Mouse (Mus musculus) cerebellum, adult 2 months (tissue): ENCODE measurements around the gene Ltb4r1. TPM values are rescaled to one million over a fixed set of nuclear protein-coding genes. Genes with fewer than 3 reads are reported as not detected.

Experiments
- DNase-seq, 2 experiments: peaks; one replicate each; pipeline ENCODE4 v3.0.0; 2021
- H3K27ac ChIP-seq: fragments of 200-500 bp; 2 replicates; pipeline ENCODE4 v1.5.1; 2012; ENCODE audit warnings: low read length, control low read depth, inconsistent platforms; ENCODE audit not compliant: insufficient read depth
- H3K27me3 ChIP-seq: fragments of 200-500 bp; 2 replicates; pipeline ENCODE4 v1.6.1; 2012; ENCODE audit warnings: inconsistent platforms, mild to moderate bottlenecking, low read length, moderate library complexity; ENCODE audit not compliant: control insufficient read depth, insufficient read depth
- H3K4me1 ChIP-seq: fragments of 200-500 bp; 2 replicates; pipeline ENCODE4 v1.6.1; 2011; ENCODE audit warnings: low read length; ENCODE audit not compliant: control insufficient read depth, insufficient read depth
- H3K4me3 ChIP-seq: fragments of 200-500 bp; replicated peaks from 2 replicates; pipeline ENCODE3; 2011; ENCODE audit warnings: mild to moderate bottlenecking, low read depth, low read length, control low read depth; ENCODE audit not compliant: insufficient read depth
- CTCF ChIP-seq: fragments of 200-500 bp; IDR thresholded peaks from 2 replicates; pipeline ENCODE4 v1.5.1; 2011; ENCODE audit warnings: low read depth, mild to moderate bottlenecking, control low read depth, low read length, moderate library complexity, borderline replicate concordance; ENCODE audit not compliant: insufficient read depth
- POLR2A ChIP-seq: fragments of 200-500 bp; IDR thresholded peaks from 2 replicates; pipeline ENCODE4 v1.6.1; 2011; ENCODE audit warnings: low read length, control low read depth, borderline replicate concordance; ENCODE audit not compliant: insufficient read depth
- WGBS: fragments of 180-500 bp; shearing (Covaris S2); methylation state at CpG from one replicate; pipeline ENCODE4 v1.1.7; 2018; 5-methylcytosine and 5-hydroxymethylcytosine counted together
- polyA plus RNA-seq: library from polyadenylated mRNA; depleted of rRNA; stranded (reverse); fragments of >200 nt; gene quantifications from 2 replicates; pipeline ENCODE4 v1.2.3, GENCODE M21; 2012

Ltb4r1 gene
- polyA plus RNA-seq, 1 experiment: 0.36 TPM

DNA sequence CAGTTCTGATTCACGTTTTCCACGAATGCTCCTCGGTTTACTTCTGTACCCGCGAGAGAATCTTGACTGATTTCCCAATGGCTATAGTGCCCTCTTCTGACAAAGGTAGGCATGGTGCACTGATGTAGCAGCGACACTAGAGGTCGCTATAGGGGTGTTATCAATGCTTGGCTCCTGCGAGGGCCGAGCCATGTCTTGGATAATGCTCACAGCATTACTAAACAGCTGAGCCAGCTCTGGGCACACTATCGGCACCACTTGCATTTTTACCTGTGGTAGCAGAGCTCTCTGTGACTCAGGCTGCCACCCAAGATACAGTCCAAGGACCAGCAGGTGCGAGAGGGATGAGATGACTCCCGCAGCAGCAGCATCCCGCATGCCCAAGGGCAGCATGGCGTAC, 15.5 kb downstream of the Ltb4r1 start:
- H3K27ac ChIP-seq: no peak overlapping the region
- peak overlapping the region; percentile 11 for H3K4me3 ChIP-seq
- H3K27me3 ChIP-seq: no peaks in the 10 kb centered on the region; the same call in 1 of the 2 replicates
- no peaks in the 10 kb centered on the region for H3K4me1 ChIP-seq
- DNase-seq: peak; percentile 60 to 71
- WGBS: 13% methylated on average over 14 of the region's 14 CpGs
- TF ChIP-seq POLR2A (no peak), CTCF (peak; percentile 93)

DNA sequence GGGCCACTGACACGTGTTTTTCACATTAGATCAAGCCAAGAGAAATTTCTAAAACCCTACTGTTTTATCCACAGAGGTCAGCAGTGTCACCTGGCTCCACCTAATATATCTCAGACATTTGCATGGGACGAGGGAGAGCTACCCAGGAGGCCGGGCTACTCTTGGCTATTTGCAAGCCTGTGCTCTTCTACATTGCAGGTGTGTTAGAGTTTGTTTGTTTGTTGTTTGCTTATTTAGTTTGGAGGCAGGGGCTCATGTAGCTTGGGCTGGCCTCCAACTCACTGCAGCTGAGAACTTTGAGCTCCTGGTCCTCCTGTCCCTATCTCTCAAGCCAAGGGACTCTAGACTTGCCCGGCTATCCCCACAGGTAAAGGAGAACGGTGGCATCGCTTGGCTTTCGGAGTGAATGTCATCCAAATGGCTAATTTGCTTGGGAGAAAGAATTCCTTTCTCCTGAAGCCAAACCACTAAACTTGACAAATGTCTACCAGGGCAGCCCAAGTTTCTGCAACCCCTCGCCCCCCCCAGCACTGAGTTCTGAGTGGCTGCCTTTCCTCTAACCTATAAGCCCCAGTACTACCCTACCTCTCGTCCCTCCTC, 16.7 kb downstream of the Ltb4r1 start:
- whole genome bisulfite sequencing: 62% methylated on average over 9 of the region's 9 CpGs
- Histone ChIP-seq H3K4me1 (no peaks in the 10 kb centered on the region), H3K27ac (no peak overlapping the region), H3K4me3 (no peak overlapping the region), H3K27me3 (no peaks in the 10 kb centered on the region; the same call in 1 of the 2 replicates)
- TF ChIP-seq POLR2A: no peak
- TF ChIP-seq CTCF: no peak
- peak; percentile 0 to 4 for DNase-seq

GRCm38 (mm10) chr14:55783171-55783957, 17.6 kb downstream of the Ltb4r1 start:
- DNase-seq: peak in 1 of 2 experiments; percentile 0
- 1% methylated on average over 31 of the region's 31 CpGs for WGBS
- H3K4me1 ChIP-seq: no peaks in the 10 kb centered on the region
- no peak overlapping the region for H3K4me3 ChIP-seq
- H3K27ac ChIP-seq: no peak overlapping the region
- TF ChIP-seq CTCF (no peak), POLR2A (no peak)
- H3K27me3 ChIP-seq: no peaks in the 10 kb centered on the region; the same call in 1 of the 2 replicates

- Histone ChIP-seq H3K4me1 (no peaks in the 10 kb centered on the region), H3K4me3 (no peak within 1 kb of the TSS), H3K27me3 (no peaks in the 10 kb centered on the region; the same call in 1 of the 2 replicates), H3K27ac (no peak within 1 kb of the TSS)
- TF ChIP-seq CTCF (no peak), POLR2A (no peak)
- 8% methylated on average over 13 of the region's 13 CpGs for WGBS
- DNase-seq: peak in 1 of 2 experiments; percentile 0
Observed at GRCm38 (mm10) chr14:55783958-55784235, 18.1 kb downstream of the Ltb4r1 start, which contains the start of gene Adcy4. TSS of gene Adcy4 (minus strand) at chr14:55784095.

DNA sequence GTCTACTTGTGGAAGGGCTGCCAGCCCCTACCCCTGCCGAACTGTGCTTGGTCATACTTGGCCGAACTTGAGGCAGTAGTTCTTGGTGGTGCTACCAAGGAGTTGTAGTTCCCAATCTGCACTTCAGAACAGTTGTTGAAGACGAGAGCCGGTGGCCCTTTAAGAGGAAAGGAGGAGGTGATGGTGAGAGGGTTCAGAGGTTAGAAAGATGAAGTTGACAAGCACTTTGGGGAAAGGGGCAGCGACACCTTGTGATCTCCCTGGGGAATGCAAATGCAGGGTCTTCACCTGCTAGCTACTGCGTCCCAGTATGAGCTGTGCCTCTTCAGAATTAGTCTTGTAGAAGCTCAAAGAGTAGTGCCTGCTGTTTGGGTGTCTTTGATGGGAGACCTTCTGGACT, 19.4 kb downstream of the Ltb4r1 start:
- TF ChIP-seq CTCF (no peak), POLR2A (no peak)
- Histone ChIP-seq H3K27ac (no peak overlapping the region), H3K4me1 (no peaks in the 10 kb centered on the region), H3K4me3 (no peak overlapping the region), H3K27me3 (no peaks in the 10 kb centered on the region; the same call in 1 of the 2 replicates)
- DNase-seq: peak in 1 of 2 experiments; percentile 0
- 24% methylated on average over 6 of the region's 6 CpGs for WGBS

DNA sequence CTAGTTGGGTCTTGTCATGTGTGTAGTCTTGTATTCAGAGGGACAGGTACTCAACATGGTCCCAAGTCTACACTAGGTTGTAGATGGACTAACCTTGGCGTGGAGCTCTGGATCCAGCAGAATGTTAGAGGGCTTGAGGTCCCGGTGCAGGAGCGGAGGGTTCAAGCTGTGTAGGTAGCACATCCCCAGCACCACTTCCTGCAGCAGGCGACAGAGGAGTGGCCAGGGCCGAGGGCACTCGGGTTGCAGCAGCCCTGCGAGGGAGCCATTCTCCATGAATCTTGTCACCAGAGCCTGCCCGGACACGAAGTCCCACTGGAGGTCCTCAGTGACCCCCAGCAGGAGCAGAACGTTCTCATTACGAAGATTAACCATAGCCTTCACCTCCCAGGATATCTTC, 22.0 kb downstream of the Ltb4r1 start:
- no peak overlapping the region for H3K4me3 ChIP-seq
- H3K27ac ChIP-seq: no peak overlapping the region
- WGBS: 42% methylated on average over 11 of the region's 11 CpGs
- no peak for DNase-seq
- no peaks in the 10 kb centered on the region; the same call in 1 of the 2 replicates for H3K27me3 ChIP-seq
- H3K4me1 ChIP-seq: no peaks in the 10 kb centered on the region
- TF ChIP-seq POLR2A: no peak
- no peak for TF ChIP-seq CTCF

DNA sequence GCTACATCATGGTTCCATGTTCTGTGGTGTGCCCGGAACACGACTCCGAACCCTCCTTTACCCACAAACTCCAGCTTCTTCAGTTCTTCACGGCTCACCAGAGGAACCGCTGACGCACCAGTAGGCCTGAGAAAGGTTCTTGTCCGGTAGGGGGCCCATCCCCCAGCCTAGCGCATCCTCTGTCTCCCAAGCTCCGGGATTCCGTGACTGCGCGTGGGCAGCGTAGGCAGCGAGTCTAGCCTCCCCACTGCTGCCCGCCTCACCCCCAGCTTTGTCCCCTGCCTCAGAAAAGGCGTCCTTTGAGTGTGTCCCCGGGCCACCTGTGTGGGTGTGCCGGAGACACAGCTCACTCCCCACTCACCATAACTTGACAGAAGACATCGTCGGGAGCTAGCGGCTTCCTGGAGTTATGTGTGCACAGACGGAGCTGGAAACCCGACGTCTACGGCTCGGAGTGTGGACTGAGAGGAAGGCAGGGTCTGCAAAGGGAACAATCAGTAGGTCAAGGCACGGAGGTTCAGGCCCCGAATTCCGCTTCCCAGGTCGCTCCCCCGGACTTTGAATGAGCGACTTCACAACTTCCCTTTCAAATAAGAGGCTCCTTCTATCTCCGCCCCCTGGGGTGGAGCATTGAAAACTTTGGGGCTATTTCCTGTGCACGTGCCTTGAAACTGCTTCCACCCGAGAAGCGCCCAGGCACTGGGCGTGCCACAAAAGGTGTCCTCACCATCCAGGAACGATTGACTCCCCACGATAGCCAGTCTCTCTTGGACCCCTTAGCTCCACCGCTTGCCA, 22.7 kb downstream of the Ltb4r1 start, which contains the start of gene Ripk3:
TSS of gene Ripk3 (minus strand) at position 610 of the 795 bp plus-strand sequence.
- Histone ChIP-seq H3K4me3 (no peak within 1 kb of the TSS), H3K27me3 (no peaks in the 10 kb centered on the region; the same call in 1 of the 2 replicates), H3K27ac (no peak within 1 kb of the TSS), H3K4me1 (no peaks in the 10 kb centered on the region)
- 7% methylated on average over 40 of the region's 40 CpGs for WGBS
- DNase-seq: no peak
- TF ChIP-seq CTCF: no peak
- no peak for TF ChIP-seq POLR2A
